Mouse (Mus musculus): ENCODE data around the gene Enpp5. TPM values are rescaled to one million over a fixed set of nuclear protein-coding genes. Genes with fewer than 3 reads are reported as not detected.

Gene Enpp5
- polyA plus RNA-seq (2014; fragmentation: Nextera tagmentation; extraction: Ambion mirVana): 8.1 and 10.9 TPM in 2 replicates

DNA sequence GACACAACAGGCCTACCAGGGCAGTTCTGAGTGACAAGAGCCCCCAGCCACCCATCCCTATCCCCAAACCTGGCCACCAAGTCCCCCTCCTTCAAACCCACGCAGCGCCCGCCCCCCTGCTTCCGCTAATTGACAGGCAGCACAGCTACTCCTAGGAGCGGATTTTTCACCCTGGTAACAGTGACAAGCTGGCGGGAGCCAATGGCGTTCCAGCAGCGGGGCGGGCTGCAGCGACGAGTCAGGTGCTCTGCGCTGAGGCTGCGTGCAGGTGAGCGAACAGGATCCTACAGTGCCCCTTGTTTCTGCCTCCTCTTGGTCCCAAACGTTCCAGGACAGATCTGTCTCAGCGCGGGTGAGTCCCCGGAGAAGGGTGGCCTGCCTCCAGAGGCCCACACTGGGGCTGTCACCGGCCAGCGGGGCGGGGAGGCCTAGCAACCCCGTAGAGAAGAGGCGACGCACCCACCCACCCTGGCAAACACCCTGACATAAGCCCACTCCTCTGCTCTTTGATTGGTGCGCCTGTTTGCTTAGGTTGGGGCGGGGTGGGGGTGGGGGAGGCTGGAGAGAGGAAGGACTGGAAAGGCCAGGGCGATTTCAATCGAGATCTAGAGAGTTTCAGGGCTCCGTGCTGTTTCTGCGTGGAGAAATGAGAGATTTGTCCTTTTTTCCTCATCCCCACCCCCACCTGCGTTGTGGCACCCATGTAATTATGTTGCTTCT, at the start of gene Enpp5:
Gene Enpp5, plus strand, starts transcription at position 183 of the 720 bp plus-strand sequence.
- no peaks in the 10 kb centered on the region for H3K36me3 ChIP-seq (ENCODE audit: control insufficient read depth, insufficient read depth, low read length)
- ATAC-seq (replicated peaks; ENCODE audit: low FRiP score) (peak; percentile 95), DNase-seq (ENCODE audit: low spot score) (peak; percentile 85)
- under 1% methylated on average over 31 of the region's 31 CpGs for WGBS
- no peak within 1 kb of the TSS for H3K27ac ChIP-seq (ENCODE audit: low read depth, low read length)
- peak within 1 kb of the TSS; percentile 60 for H3K4me3 ChIP-seq (ENCODE audit: low read depth, low read length)
- no peaks in the 10 kb centered on the region for H3K4me1 ChIP-seq (replicated peaks; ENCODE audit: control insufficient read depth, insufficient read depth, low read length)
- no peaks in the 10 kb centered on the region for H3K9me3 ChIP-seq (ENCODE audit: control insufficient read depth, low read length)
- H3K27me3 ChIP-seq (ENCODE audit: control insufficient read depth, insufficient read depth, low read length): no peaks in the 10 kb centered on the region
- H3K9ac ChIP-seq (ENCODE audit: low read length): peak within 1 kb of the TSS; percentile 72
- H3K4me2 ChIP-seq (ENCODE audit: low read depth, low read length, severe bottlenecking): peak within 1 kb of the TSS; percentile 85

GRCm38 (mm10) chr17:44029616-44030015, 49.0 kb upstream of the Enpp5 start:
- 87% methylated on average over 5 of the region's 5 CpGs for WGBS
- Histone ChIP-seq H3K27ac (ENCODE audit: low read depth, low read length) (no peak overlapping the region), H3K9ac (ENCODE audit: low read length) (no peak overlapping the region), H3K9me3 (ENCODE audit: control insufficient read depth, low read length) (no peaks in the 10 kb centered on the region), H3K4me1 (replicated peaks; ENCODE audit: control insufficient read depth, insufficient read depth, low read length) (peaks cover 2% of the 10 kb centered on the region; the same call in 1 of the 2 replicates), H3K4me2 (ENCODE audit: low read depth, low read length, severe bottlenecking) (no peak overlapping the region), H3K27me3 (ENCODE audit: control insufficient read depth, insufficient read depth, low read length) (no peaks in the 10 kb centered on the region), H3K4me3 (ENCODE audit: low read depth, low read length) (no peak overlapping the region), H3K36me3 (ENCODE audit: control insufficient read depth, insufficient read depth, low read length) (no peaks in the 10 kb centered on the region)
- ATAC-seq (replicated peaks; ENCODE audit: low FRiP score) (no peak), DNase-seq (ENCODE audit: low spot score) (no peak)

- H3K9ac ChIP-seq (ENCODE audit: low read length): no peak overlapping the region
- H3K4me3 ChIP-seq (ENCODE audit: low read depth, low read length): no peak overlapping the region
- H3K4me1 ChIP-seq (replicated peaks; ENCODE audit: control insufficient read depth, insufficient read depth, low read length): peaks cover 2% of the 10 kb centered on the region; the same call in 1 of the 2 replicates
- ATAC-seq (replicated peaks; ENCODE audit: low FRiP score) (no peak), DNase-seq (ENCODE audit: low spot score) (no peak)
- no peaks in the 10 kb centered on the region for H3K36me3 ChIP-seq (ENCODE audit: control insufficient read depth, insufficient read depth, low read length)
- H3K4me2 ChIP-seq (ENCODE audit: low read depth, low read length, severe bottlenecking): no peak overlapping the region
- no peaks in the 10 kb centered on the region for H3K9me3 ChIP-seq (ENCODE audit: control insufficient read depth, low read length)
- H3K27me3 ChIP-seq (ENCODE audit: control insufficient read depth, insufficient read depth, low read length): no peaks in the 10 kb centered on the region
- no peak overlapping the region for H3K27ac ChIP-seq (ENCODE audit: low read depth, low read length)
- WGBS: 39% methylated on average over 3 of the region's 3 CpGs
Measured at GRCm38 (mm10) chr17:44030776-44031587, 47.6 kb upstream of the Enpp5 start.

DNA sequence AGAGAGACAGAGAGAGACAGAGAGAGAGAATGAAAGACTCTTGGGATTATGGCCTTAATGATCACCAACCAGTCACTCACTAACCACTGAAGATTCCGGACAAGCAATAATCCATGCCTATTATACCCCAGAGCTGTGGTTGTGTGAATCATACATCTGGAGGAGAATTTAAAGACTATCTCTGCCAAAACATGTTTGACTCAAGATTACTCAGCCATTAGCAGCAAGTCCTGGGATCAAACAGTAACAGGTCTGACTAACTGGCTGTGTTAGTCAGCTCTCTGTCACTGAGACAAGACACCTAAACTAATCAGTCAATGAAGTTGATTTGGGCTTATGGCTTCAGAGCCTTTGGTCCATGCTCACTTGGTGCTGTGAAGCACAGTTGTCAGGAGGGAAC, 43.6 kb upstream of the Enpp5 start:
- no peaks in the 10 kb centered on the region for H3K9me3 ChIP-seq (ENCODE audit: control insufficient read depth, low read length)
- ATAC-seq (replicated peaks; ENCODE audit: low FRiP score) (no peak), DNase-seq (ENCODE audit: low spot score) (no peak)
- H3K27me3 ChIP-seq (ENCODE audit: control insufficient read depth, insufficient read depth, low read length): no peaks in the 10 kb centered on the region
- no peak overlapping the region for H3K9ac ChIP-seq (ENCODE audit: low read length)
- H3K4me1 ChIP-seq (replicated peaks; ENCODE audit: control insufficient read depth, insufficient read depth, low read length): no peaks in the 10 kb centered on the region
- H3K27ac ChIP-seq (ENCODE audit: low read depth, low read length): no peak overlapping the region
- H3K4me2 ChIP-seq (ENCODE audit: low read depth, low read length, severe bottlenecking): no peak overlapping the region
- no peaks in the 10 kb centered on the region for H3K36me3 ChIP-seq (ENCODE audit: control insufficient read depth, insufficient read depth, low read length)
- WGBS: 94% methylated on average over 1 of the region's 1 CpGs
- no peak overlapping the region for H3K4me3 ChIP-seq (ENCODE audit: low read depth, low read length)

GRCm38 (mm10) chr17:44038656-44039055, 40.0 kb upstream of the Enpp5 start:
- ATAC-seq (replicated peaks; ENCODE audit: low FRiP score) (0 out of 2 replicates have a peak, but pooled peaks have one; percentile 42), DNase-seq (ENCODE audit: low spot score) (no peak)
- Histone ChIP-seq H3K27ac (ENCODE audit: low read depth, low read length) (no peak overlapping the region), H3K4me1 (replicated peaks; ENCODE audit: control insufficient read depth, insufficient read depth, low read length) (no peaks in the 10 kb centered on the region), H3K4me2 (ENCODE audit: low read depth, low read length, severe bottlenecking) (no peak overlapping the region), H3K4me3 (ENCODE audit: low read depth, low read length) (no peak overlapping the region), H3K27me3 (ENCODE audit: control insufficient read depth, insufficient read depth, low read length) (no peaks in the 10 kb centered on the region), H3K9ac (ENCODE audit: low read length) (no peak overlapping the region), H3K9me3 (ENCODE audit: control insufficient read depth, low read length) (no peaks in the 10 kb centered on the region), H3K36me3 (ENCODE audit: control insufficient read depth, insufficient read depth, low read length) (no peaks in the 10 kb centered on the region)
- WGBS: 67% methylated on average over 9 of the region's 9 CpGs

DNA sequence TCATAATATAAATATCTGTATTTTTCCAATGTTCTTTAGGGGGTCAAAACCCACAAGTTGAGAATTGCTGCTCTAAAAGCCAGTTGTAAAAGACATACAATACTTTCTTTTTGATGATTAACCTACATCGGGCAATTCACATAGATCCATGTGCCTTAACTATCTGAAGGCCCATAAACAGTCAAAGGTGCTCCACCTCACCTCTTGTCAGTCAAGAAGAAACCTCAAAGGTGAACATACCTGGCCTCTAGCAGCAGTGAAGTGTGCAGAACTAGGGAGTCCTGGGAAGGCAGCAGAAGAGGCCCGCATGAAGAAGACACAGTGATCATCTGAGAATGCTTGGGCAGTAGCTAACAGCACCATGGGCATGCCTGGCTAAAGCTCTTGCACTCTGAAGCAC, 38.2 kb upstream of the Enpp5 start:
- WGBS: 90% methylated on average over 2 of the region's 2 CpGs
- no peak overlapping the region for H3K9ac ChIP-seq (ENCODE audit: low read length)

GRCm38 (mm10) chr17:44042301-44042700, 36.3 kb upstream of the Enpp5 start:
- ATAC-seq (replicated peaks; ENCODE audit: low FRiP score) (no peak), DNase-seq (ENCODE audit: low spot score) (no peak)
- no peaks in the 10 kb centered on the region for H3K9me3 ChIP-seq (ENCODE audit: control insufficient read depth, low read length)
- H3K27me3 ChIP-seq (ENCODE audit: control insufficient read depth, insufficient read depth, low read length): no peaks in the 10 kb centered on the region
- no peaks in the 10 kb centered on the region for H3K36me3 ChIP-seq (ENCODE audit: control insufficient read depth, insufficient read depth, low read length)
- 81% methylated on average over 2 of the region's 2 CpGs for WGBS
- no peaks in the 10 kb centered on the region for H3K4me1 ChIP-seq (replicated peaks; ENCODE audit: control insufficient read depth, insufficient read depth, low read length)
- no peak overlapping the region for H3K27ac ChIP-seq (ENCODE audit: low read depth, low read length)
- no peak overlapping the region for H3K9ac ChIP-seq (ENCODE audit: low read length)
- no peak overlapping the region for H3K4me3 ChIP-seq (ENCODE audit: low read depth, low read length)
- H3K4me2 ChIP-seq (ENCODE audit: low read depth, low read length, severe bottlenecking): no peak overlapping the region

More for the DNA sequence above, 38.2 kb upstream of the Enpp5 start:
- H3K36me3 ChIP-seq (ENCODE audit: control insufficient read depth, insufficient read depth, low read length): no peaks in the 10 kb centered on the region
- no peaks in the 10 kb centered on the region for H3K9me3 ChIP-seq (ENCODE audit: control insufficient read depth, low read length)
- H3K4me1 ChIP-seq (replicated peaks; ENCODE audit: control insufficient read depth, insufficient read depth, low read length): no peaks in the 10 kb centered on the region
- no peaks in the 10 kb centered on the region for H3K27me3 ChIP-seq (ENCODE audit: control insufficient read depth, insufficient read depth, low read length)
- H3K27ac ChIP-seq (ENCODE audit: low read depth, low read length): no peak overlapping the region
- H3K4me3 ChIP-seq (ENCODE audit: low read depth, low read length): no peak overlapping the region
- ATAC-seq (replicated peaks; ENCODE audit: low FRiP score) (no peak), DNase-seq (ENCODE audit: low spot score) (no peak)
- no peak overlapping the region for H3K4me2 ChIP-seq (ENCODE audit: low read depth, low read length, severe bottlenecking)

GRCm38 (mm10) chr17:44042861-44043260, 35.8 kb upstream of the Enpp5 start:
- ATAC-seq (replicated peaks; ENCODE audit: low FRiP score): no peak
- H3K9ac ChIP-seq (ENCODE audit: low read length): no peak overlapping the region
- no peaks in the 10 kb centered on the region for H3K27me3 ChIP-seq (ENCODE audit: control insufficient read depth, insufficient read depth, low read length)
- H3K4me2 ChIP-seq (ENCODE audit: low read depth, low read length, severe bottlenecking): no peak overlapping the region
- no peaks in the 10 kb centered on the region for H3K4me1 ChIP-seq (replicated peaks; ENCODE audit: control insufficient read depth, insufficient read depth, low read length)
- H3K4me3 ChIP-seq (ENCODE audit: low read depth, low read length): no peak overlapping the region
- 88% methylated on average over 8 of the region's 8 CpGs for WGBS
- no peaks in the 10 kb centered on the region for H3K9me3 ChIP-seq (ENCODE audit: control insufficient read depth, low read length)
- H3K27ac ChIP-seq (ENCODE audit: low read depth, low read length): no peak overlapping the region
- DNase-seq (ENCODE audit: low spot score): no peak
- H3K36me3 ChIP-seq (ENCODE audit: control insufficient read depth, insufficient read depth, low read length): no peaks in the 10 kb centered on the region

All from forebrain, embryonic 11.5 days (tissue).